Mouse (Mus musculus) T-helper 1 cell (primary cell): ENCODE measurements at regions not wholly inside any gene's neighbourhood (a gene's known extent, or its start where the extent isn't known, plus 50 kb on each side); places are given as distances from the start of the nearest gene placed in this dataset.
"Not testable (repeated sequence)": the region's sequence is repeated elsewhere in the genome, so short reads cannot be mapped to it uniquely, and the experiment has no call there.

Experiments
- in situ Hi-C: fragments of 300-600 bp; cut with MboI, MseI; formaldehyde crosslinking; loops from one replicate; pipeline ENCODE4 v1.15.1; 2025; ENCODE audit warnings: high pct_unique_total_duplicates

DNA sequence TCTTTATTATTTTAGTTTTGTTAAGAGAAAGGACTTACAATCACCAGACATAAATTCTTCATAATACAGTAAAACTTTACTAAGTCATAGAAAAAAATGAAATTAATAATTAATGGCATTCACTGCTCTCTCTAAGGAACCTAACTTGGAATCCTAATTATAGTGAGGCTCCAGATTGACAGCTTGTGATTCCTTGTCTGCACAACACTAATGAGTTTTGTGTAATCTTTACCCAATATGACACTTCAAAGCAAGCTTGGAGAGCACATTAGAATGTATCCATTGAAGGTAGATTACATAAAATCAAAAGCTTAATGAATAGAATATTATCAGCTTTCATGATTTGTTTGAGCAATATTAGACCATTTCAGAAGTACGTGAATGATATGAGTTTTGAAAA lies 1914.7 kb downstream of the Efna5 start:
- in situ Hi-C loops, result no loop called here

DNA sequence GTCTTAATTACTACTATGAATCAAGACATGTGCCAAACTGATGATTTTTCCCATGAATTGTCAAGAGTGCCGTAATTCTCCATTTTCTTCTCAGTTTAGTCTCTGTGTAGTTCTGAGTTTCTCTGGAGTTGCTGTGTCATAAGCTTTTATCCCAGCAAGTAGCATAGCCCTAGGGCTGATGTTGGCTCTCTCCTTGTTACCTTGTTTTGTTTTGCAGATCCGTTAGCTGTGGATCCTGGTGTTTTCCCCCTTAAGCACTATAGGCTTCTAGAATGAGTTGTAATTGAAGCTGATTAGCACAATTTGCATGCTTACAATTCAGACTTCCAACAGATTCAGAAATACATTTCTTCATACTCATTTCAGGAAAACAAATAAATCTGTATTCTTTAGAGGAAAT lies 1915.5 kb downstream of the Efna5 start:
- in situ Hi-C loops, result no loop called here

DNA sequence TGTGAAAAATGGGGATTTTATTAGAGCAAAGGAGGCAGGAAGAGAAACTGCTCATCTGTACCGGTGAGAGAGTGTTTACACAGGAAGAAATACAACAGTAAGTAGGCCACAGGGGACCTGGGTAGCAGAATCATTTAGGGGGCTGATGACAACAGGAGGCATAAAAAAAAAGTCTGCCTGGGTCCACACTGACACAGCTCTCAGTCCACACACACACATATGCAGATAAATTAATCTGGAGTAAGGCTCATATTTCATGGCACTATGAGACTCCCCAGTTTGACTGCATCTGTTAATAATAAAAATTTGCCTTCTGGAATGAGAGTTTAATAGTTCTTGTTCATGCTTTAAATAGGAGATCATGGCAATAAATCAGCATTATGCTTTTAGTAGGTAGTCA lies 1929.7 kb downstream of the Efna5 start:
- in situ Hi-C loops, result no loop called here

DNA sequence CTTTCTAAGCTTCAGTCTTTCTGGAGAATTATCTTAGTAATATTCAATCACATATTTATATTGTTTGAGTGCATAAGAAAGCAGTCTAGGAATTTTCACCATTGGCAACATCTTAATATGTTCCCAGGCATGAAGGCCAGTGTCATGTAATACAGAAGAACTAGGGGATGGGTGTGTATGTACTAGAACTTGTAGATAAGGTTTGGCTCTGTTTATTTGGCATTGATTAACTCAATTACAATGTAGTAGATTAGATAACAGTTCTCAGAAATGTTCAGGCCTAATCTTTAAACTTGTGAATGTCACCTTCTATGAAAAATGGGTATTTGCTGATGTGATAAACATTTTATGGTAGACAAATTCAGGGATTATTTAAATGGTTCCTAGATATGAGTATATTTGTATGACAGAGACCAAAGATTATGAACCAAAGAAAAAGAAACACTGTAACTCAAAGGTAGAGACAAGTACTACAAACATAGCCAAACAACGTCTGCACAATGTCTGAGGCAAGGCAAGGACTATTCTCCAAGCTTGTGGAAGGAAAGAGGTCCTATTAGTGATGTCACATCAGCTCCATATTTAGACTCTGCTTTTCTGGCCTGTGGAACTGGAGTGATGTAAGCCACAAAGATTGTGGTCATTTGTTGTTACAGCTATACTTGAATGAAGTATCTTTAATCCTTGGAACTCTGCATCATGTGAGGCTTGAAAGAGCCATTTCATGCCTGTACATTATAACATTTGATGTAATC lies 1924.8 kb upstream of the Nudt12 start:
- in situ Hi-C loops, result no loop called here

DNA sequence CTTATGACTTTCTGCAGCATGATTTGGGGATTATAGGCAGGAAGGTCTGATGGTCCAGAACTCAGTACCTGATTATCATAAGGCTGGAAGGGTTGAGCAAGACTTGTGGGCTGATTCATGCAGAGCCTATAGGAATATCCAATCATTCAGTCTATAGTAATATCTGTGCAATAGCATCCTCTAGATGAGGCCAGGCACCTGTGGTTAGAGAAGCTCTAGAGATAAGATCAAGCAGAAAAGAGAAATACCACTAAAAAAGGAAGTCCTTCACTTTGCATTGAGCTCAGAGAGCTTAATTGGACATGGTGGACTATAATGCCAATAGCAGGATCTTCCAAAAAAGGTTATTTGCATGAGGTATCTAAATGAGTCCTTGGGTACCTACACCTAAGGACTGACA lies 1921.1 kb upstream of the Nudt12 start:
- in situ Hi-C loops, result no loop called here

DNA sequence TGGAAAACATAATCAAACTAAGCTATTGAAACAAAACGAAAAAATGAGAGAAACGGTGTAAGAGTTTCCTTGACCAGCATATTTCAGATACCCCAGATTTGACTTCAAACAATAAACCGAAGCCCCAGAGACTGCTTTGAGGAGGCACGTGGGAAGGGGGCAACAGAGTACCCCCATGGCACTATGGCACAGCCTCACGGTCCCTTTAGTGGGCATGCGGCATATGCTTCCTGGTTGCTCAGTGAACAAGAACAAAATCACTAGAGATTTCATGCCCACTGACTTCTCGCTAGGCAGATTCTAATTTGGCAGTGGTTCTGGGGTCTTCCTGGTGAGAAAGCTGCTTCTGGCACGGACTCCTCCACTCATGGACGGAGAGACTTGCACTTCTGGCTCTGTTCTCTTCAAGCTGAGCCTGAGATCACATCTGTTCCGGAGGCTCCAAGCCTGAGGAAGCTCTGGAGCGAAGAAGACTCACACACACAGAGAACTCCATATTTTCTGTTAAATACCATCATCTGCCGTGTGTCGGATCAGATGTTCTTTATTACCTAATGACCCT lies 1912.7 kb upstream of the Nudt12 start:
- in situ Hi-C loops, result no loop called here

DNA sequence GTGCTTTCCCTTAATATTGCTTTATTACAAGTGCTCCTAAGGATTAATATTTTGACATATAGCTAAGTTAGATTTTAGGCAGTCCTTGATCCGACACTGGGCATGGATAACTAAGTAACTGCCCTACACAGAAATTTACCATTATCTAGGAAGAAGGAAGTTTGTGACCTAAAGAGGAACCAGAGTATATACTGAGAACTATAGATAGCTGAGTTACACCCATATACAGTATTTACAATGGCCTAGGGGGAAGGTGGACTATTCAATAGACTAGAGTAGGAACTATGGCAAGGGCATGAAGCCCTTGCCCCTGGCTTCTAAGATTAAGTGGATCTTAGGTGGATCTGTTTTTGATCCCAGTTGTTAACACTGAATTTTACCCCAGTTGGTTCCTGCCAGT lies 1869.5 kb upstream of the Nudt12 start:
- in situ Hi-C loops, result not testable (repeated sequence)

DNA sequence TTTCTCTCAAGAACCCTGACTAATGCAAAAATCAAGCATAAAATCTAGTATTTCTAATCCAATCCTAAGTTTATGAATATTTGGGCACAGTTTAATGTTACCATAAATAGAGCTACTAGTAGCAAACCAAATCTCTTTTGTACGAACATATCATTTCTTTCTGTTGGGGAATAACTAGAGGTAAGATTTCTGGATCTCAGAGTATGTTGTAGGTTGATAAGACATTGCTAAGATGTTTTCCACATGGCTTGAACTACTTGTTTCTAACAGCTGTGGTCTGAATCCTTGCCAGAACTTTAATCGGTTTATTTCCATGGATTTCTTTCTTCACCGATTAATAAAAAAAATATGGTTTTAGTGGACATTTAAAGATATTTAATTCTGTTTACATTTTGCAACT lies 1844.3 kb upstream of the Nudt12 start:
- in situ Hi-C loops, result no loop called here

DNA sequence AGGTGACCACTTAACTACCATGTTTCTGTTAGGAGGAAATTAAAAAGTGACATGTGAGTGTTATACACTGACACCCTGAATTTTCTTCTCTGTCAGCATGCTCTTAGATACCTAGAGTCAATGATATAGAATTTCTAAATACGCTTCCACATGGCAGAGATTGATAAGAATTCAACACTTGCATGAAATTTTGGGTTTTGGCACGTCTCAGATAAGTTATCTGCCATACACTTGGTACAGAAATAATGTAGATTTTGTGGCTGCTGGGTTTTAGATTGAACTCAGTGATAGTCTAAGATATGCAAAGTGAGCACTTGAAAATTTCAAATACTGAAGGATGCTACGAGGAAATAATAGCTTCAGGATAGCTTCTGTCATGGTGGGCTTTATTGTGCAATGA lies 1841.5 kb upstream of the Nudt12 start:
- in situ Hi-C loops, result no loop called here

DNA sequence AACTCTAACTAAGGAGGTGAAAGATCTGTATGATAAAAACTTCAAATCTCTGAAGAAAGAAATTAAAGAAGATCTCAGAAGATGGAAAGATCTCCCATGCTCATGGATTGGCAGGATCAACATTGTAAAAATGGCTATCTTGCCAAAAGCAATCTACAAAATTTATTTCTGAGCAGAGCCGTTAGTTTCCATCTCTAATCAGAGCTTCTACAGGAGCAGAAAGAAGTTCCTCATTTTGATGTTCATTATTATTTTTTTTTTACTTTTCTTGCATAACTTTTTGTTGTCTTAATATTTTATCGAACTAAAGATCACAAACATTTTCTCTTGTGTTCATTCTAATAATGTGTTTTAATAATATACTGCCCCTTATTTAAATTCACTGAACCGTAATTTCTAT lies 1825.6 kb upstream of the Nudt12 start:
- in situ Hi-C loops, result not testable (repeated sequence)

DNA sequence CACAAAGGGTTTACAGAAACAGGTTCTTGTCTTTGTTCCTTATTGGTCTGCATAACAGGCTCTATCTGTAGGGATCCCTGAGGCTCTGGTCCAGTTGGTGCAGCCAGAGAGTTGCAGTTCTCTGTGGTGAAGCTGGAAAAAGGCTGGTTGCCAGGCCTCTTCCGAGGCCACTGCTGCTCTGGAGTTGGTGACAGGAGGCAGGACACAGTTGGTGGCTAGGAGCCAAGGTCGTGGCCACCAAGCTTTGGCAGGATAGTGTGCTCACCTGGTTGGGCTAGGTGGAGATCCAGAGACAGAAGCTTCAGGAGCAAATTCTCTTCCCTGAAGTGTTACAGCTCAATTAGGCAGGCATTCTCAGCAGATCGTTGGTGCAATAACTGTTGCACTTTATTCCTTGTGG lies 1819.4 kb upstream of the Nudt12 start:
- in situ Hi-C loops, result no loop called here

DNA sequence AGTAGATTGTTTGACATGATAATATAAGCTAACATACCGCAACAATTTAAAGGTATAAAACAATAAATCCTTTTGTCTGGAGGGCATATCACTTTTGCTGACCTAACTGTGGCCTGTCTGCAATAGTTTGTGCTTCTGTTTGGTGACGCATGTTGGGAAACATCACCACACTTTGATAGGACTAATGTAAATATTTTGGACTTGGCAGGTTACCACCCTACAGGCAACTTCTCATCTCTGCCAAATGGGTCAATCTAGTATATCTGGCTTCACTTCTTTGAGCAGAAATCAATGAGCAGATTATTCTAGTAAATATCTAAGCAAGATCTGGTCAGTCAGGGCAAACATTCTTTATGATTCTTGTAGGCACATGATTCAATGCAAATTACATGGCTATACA lies 1817.3 kb upstream of the Nudt12 start:
- in situ Hi-C loops, result no loop called here

DNA sequence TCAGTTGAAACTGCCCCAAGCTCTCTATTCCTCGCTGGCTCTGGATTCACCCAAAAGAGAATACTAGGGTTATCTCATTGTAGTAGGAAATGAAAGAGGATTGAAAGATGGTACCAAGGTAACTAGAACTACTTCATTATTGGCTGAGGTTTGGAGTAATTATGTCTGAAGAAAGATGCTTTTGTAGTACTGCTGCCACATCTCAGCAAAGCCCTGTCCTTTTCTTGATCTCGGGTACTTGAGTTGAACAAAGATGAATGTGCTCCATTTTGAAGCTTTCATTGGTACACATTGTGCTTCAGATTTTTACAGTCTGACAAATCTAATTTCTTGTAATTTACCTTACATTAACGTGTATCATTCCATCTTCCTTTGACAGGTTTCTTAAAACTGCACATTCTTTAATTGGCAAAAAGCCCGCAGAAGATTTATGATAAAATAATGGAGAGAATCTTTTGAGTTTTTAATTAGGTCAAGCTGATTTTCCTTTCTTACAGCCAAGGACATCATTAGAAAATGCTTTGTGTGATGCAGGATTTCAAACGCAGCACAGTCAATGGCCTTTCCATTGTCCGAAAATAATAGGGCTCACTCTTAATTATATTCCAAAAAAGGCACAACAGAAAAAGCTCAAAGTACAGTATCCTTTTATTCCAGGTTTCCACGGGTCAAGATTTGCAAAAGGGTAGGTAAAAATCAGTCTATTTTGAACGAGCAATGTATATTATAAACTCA lies 1791.7 kb upstream of the Nudt12 start:
- in situ Hi-C loops, result no loop called here

DNA sequence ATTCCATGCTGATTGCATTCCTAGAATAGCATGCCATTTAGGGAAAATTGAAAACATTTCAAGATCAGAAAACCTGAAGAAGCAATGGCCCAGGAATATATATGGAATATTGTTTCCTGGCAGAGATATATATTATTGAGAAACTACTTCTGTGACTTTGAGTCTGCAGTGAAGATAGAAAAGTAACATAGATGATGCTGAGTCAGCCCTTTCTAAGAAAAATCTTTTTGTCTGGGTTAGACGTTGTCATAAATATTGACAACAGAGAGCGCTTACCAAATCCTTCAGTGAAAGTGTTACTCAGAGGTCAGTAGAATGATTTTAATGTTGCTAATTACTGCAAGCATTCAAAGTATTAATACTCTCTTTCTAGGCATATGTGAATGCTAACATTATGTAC lies 1749.1 kb upstream of the Nudt12 start:
- in situ Hi-C loops, result no loop called here

DNA sequence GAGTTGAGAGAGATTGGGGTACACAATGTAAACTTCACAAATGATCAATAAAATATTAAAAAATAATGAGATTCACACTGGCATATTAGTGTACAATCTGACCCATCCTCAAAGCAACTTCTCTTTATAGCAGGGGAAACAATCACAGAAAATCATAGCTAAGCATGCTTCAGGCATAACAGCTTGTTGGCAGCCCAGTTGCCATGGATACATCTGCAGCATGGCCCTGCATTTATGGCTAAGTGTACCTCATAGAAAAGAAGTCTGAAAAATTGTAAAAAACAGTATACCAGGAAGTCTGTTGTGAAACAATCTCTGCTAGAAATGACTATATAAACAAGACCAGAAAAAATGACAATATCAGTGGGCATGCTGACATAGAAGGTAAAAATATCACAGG lies 1747.9 kb upstream of the Nudt12 start:
- in situ Hi-C loops, result no loop called here

DNA sequence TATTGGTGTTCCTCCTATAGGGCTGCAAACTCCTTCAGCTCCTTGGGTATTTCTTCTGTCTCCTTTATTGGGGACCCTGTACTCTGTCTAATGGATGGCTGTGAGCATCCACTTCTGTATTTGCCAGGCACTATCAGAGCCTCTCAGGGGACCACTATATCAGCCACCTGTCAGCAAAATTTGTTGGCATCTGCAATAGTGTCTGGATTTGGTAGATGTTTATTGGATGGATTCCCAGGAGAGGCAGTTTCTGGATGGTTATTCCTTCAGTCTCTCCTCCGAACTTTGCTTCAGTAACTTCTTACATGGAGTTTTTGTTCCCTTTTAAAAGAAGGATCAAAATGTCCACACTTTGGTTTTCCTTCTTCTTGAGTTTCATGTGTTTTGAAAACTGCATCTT lies 1729.7 kb upstream of the Nudt12 start:
- in situ Hi-C loops, result no loop called here

DNA sequence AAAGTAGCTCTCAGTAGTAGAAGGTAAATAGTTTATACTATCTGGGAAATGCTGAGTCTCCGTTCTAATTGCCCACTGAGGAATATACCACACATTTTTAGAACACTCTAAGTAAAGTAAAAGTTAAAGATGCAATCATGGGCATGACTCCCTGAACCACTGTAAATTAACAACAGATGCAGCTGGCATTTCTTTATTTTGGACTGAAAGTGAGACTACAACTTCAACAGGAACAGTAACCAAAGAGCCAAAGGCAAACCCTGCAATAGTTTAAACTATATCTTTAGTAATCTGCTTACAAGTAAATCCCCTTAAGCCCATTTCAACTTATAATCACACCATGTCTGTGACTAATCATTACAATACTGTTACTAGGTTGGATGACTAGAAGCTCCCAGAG lies 1725.0 kb upstream of the Nudt12 start:
- in situ Hi-C loops, result loop anchor here (10.0 kb wide), 1 partner anchor 1323 kb away; no protein-coding TSS in a partner anchor

DNA sequence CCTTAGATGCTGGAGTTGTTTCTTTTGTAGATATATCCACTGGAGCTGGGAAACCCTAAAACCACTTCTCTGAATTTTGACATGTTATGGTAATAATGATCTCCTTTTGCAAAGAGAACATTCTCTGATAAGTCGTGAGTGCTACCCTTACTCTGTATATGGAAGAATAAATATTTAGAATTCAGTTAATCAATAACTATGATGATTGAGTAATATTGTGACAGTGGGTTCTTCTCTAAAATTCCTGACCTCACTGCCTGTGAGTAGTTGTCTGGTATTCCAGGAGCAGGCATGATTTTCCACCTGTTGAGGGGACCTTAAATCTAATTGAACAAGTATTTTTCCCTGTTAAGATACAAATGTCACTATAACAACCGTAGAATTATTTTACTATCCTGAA lies 1707.0 kb upstream of the Nudt12 start:
- in situ Hi-C loops, result no loop called here

DNA sequence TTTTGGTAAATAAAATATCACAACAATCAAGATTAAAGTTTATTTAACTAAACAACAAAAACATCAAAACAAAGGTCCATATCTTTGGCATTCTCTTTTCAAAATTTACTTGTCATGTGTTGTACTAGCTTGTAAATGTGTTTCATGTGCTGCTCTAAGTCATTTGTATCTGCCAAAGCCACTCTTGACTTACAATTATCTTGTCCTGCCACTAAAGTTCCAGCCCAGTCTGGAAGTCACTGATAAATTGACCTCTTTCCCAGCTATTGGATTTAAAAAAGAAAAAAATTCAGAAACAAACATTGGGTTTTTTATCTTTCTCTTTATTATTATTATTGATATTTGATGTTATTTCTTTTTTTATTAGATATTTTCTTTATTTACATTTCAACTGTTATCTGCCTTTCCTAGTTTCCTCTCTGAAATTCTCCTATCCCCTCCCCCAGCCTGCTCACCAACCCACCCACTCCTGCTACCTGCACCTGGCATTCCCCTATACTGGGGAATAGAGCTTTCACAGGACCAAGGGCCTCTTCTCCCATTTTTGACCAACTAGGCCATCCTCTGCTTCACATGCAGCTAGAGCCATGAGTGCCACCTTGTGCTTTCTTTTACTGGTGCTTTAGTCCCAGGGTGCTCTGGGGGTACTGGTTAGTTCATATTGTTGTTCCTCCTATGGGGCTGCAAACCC lies 1704.9 kb upstream of the Nudt12 start:
- in situ Hi-C loops, result no loop called here

DNA sequence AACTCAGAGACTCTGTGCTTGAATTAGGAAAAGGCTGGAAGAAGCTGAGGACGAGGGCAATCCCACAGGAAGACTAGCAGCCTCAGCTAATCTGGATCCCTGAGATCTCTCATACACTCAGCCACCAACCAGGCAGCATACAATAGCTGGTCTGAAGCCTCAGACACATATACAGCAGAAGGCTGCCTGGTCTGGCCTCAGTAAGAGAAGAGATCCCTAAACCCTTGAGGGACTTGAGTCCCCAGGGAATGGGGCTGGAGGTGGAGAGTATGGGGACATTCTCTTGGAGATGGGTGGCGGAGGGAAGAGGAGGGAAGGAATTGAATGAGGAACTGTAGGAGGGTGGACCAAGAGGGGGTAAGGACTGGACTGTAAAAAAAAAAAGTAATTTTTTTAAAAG lies 1704.3 kb upstream of the Nudt12 start:
- in situ Hi-C loops, result no loop called here
